Mouse (Mus musculus) kidney, postnatal 0 days (tissue): ENCODE measurements around the gene Tmem104. TPM values are rescaled to one million over a fixed set of nuclear protein-coding genes. Genes with fewer than 3 reads are reported as not detected.
A peak's percentile ranks its signal among the peaks of the same experiment; 100 is the strongest.

ENCODE experiments used
- ATAC-seq: fragments of 200-750 bp; cut with Nextera tagmentation; replicated peaks from 2 replicates; pipeline ENCODE4 v1.8.0; 2017; ENCODE audit warnings: low read depth, moderate number of reproducible peaks, moderate TSS enrichment, moderate library complexity; ENCODE audit not compliant: low FRiP score
- DNase-seq: peaks from one replicate; pipeline ENCODE4 v3.0.0-alpha.2; 2016; ENCODE audit warnings: low spot score
- H3K27ac ChIP-seq: fragments of 300-500 bp; sonication (generic); 2 replicates; pipeline ENCODE4 v1.5.1; 2014; ENCODE audit warnings: mild to moderate bottlenecking
- H3K27me3 ChIP-seq: fragments of 300-500 bp; sonication (generic); 2 replicates; pipeline ENCODE4 v1.6.1; 2014; ENCODE audit warnings: low read length, mixed read lengths; ENCODE audit not compliant: insufficient read depth
- H3K36me3 ChIP-seq: fragments of 300-500 bp; sonication (generic); 2 replicates; pipeline ENCODE4 v1.6.1; 2014; ENCODE audit warnings: low read length, mixed read lengths; ENCODE audit not compliant: insufficient read depth
- H3K4me1 ChIP-seq: fragments of 300-500 bp; sonication (generic); replicated peaks from 2 replicates; pipeline ENCODE4 v1.6.1; 2014; ENCODE audit warnings: antibody characterized with exemption, low read length, mixed read lengths; ENCODE audit not compliant: insufficient read depth
- H3K4me2 ChIP-seq: fragments of 300-500 bp; sonication (generic); 2 replicates; pipeline ENCODE4 v1.6.1; 2014; ENCODE audit warnings: mild to moderate bottlenecking, low read length, moderate library complexity, mixed read lengths
- H3K4me3 ChIP-seq: fragments of 300-500 bp; sonication (generic); replicated peaks from 2 replicates; pipeline ENCODE4 v1.5.1; 2014; ENCODE audit warnings: low read depth, low read length
- H3K9ac ChIP-seq: fragments of 300-500 bp; sonication (generic); 2 replicates; pipeline ENCODE4 v1.6.1; 2014; ENCODE audit warnings: low read depth, low read length
- H3K9me3 ChIP-seq: fragments of 300-500 bp; sonication (generic); replicated peaks from 2 replicates; pipeline ENCODE4 v1.6.1; 2016; ENCODE audit warnings: low read length, inconsistent platforms, mixed read lengths
- CTCF ChIP-seq: IDR thresholded peaks from 2 replicates; pipeline ENCODE4 v1.5.1; 2016; ENCODE audit warnings: antibody characterized with exemption, low read depth, mild to moderate bottlenecking, moderate library complexity
- WGBS: fragments of 180-500 bp; shearing (Covaris S2); extraction: QIAGEN DNeasy Blood & Tissue Kit; methylation state at CpG from one replicate; pipeline ENCODE4 v1.1.7; 2014; 5-methylcytosine and 5-hydroxymethylcytosine counted together
- polyA plus RNA-seq: library from polyadenylated mRNA; unstranded; fragments of >200 nt; fragmentation: Nextera tagmentation; extraction: Ambion mirVana; gene quantifications from 2 replicates; pipeline ENCODE4 v1.2.1, GENCODE M21; 2015

Gene Tmem104
- polyA plus RNA-seq, 1 experiment from 2014 or later = 12.0 TPM

GRCm38 (mm10) chr11:115172825-115173287, 14.4 kb upstream of the Tmem104 start:
- Histone ChIP-seq H3K9me3 (no peaks in the 10 kb centered on the region), H3K27me3 (no peaks in the 10 kb centered on the region), H3K4me2 (no peak overlapping the region), H3K36me3 (0 out of 2 replicates have a peak, but pooled peaks cover 4% of the 10 kb centered on the region), H3K9ac (no peak overlapping the region), H3K4me3 (no peak overlapping the region), H3K27ac (peak overlapping the region; percentile 79), H3K4me1 (peaks cover 53% of the 10 kb centered on the region)
- 39% methylated on average over 4 of the region's 4 CpGs for whole genome bisulfite sequencing
- no peak; the same call in 1 of the 2 replicates for ATAC-seq
- TF ChIP-seq CTCF = no peak
- DNase-seq = peak; percentile 59

- Histone ChIP-seq H3K9ac (no peak overlapping the region), H3K4me2 (peak overlapping the region; percentile 31), H3K27me3 (no peaks in the 10 kb centered on the region), H3K36me3 (0 out of 2 replicates have a peak, but pooled peaks cover 4% of the 10 kb centered on the region), H3K4me1 (peaks cover 57% of the 10 kb centered on the region), H3K9me3 (no peaks in the 10 kb centered on the region), H3K27ac (peak overlapping the region; percentile 79), H3K4me3 (no peak overlapping the region)
- WGBS = 23% methylated on average over 16 of the region's 16 CpGs
- ATAC-seq (peak; percentile 30), DNase-seq (peak; percentile 51)
- TF ChIP-seq CTCF = no peak
These were observed 13.5 kb upstream of the Tmem104 start for GRCm38 (mm10) chr11:115173549-115174339.

GRCm38 (mm10) chr11:115176399-115177190, 10.7 kb upstream of the Tmem104 start:
- 56% methylated on average over 24 of the region's 24 CpGs for WGBS
- H3K4me2 ChIP-seq = peak overlapping the region; percentile 36
- DNase-seq = peak; percentile 64
- H3K4me3 ChIP-seq = no peak overlapping the region
- H3K9me3 ChIP-seq = no peaks in the 10 kb centered on the region
- TF ChIP-seq CTCF = no peak
- ATAC-seq = no peak
- peaks cover 51% of the 10 kb centered on the region for H3K4me1 ChIP-seq
- no peaks in the 10 kb centered on the region for H3K27me3 ChIP-seq
- H3K9ac ChIP-seq = no peak overlapping the region; the same call in 1 of the 2 replicates
- peak overlapping the region; percentile 37 for H3K27ac ChIP-seq
- peaks cover 7% of the 10 kb centered on the region; the same call in 1 of the 2 replicates for H3K36me3 ChIP-seq

GRCm38 (mm10) chr11:115177559-115178195, 9.6 kb upstream of the Tmem104 start:
- DNase-seq (peak; percentile 63), ATAC-seq (peak; percentile 67)
- Histone ChIP-seq H3K9ac (no peak overlapping the region), H3K4me1 (peaks cover 41% of the 10 kb centered on the region), H3K27ac (peak overlapping the region; percentile 37), H3K4me3 (no peak overlapping the region), H3K9me3 (no peaks in the 10 kb centered on the region), H3K36me3 (peaks cover 7% of the 10 kb centered on the region; the same call in 1 of the 2 replicates), H3K27me3 (no peaks in the 10 kb centered on the region), H3K4me2 (peak overlapping the region; percentile 36)
- WGBS = 31% methylated on average over 10 of the region's 10 CpGs
- no peak for TF ChIP-seq CTCF

- H3K4me1 ChIP-seq = peaks cover 30% of the 10 kb centered on the region
- H3K27ac ChIP-seq = no peak overlapping the region
- H3K4me2 ChIP-seq = no peak overlapping the region
- H3K36me3 ChIP-seq = peaks cover 7% of the 10 kb centered on the region; the same call in 1 of the 2 replicates
- no peaks in the 10 kb centered on the region for H3K9me3 ChIP-seq
- no peak for DNase-seq
- H3K27me3 ChIP-seq = no peaks in the 10 kb centered on the region
- no peak overlapping the region for H3K9ac ChIP-seq
- TF ChIP-seq CTCF = no peak
- ATAC-seq = no peak
- 65% methylated on average over 2 of the region's 2 CpGs for WGBS
- no peak overlapping the region for H3K4me3 ChIP-seq
These were observed 8.5 kb upstream of the Tmem104 start for GRCm38 (mm10) chr11:115178766-115179165.

- no peak for TF ChIP-seq CTCF
- ATAC-seq (no peak), DNase-seq (no peak)
- no peaks in the 10 kb centered on the region for H3K27me3 ChIP-seq
- H3K9ac ChIP-seq = no peak overlapping the region
- H3K4me3 ChIP-seq = no peak overlapping the region
- H3K9me3 ChIP-seq = no peaks in the 10 kb centered on the region
- peaks cover 7% of the 10 kb centered on the region; the same call in 1 of the 2 replicates for H3K36me3 ChIP-seq
- peaks cover 26% of the 10 kb centered on the region for H3K4me1 ChIP-seq
- no peak overlapping the region for H3K4me2 ChIP-seq
- 85% methylated on average over 6 of the region's 6 CpGs for WGBS
- no peak overlapping the region for H3K27ac ChIP-seq
These were observed 8.1 kb upstream of the Tmem104 start for GRCm38 (mm10) chr11:115179191-115179590.
